Mouse (Mus musculus): ENCODE data around the gene Slc45a3.

Gene Slc45a3

GRCm38 (mm10) chr1:132000506-132000905 lies 37.7 kb downstream of the Slc45a3 start:
- DNase-seq, result no peak

- no peak for DNase-seq
These were observed 39.1 kb downstream of the Slc45a3 start for GRCm38 (mm10) chr1:132001880-132002330.

- DNase-seq, result no peak
These were observed 40.3 kb downstream of the Slc45a3 start for GRCm38 (mm10) chr1:132003111-132003510.

- DNase-seq, result no peak
These were observed 41.0 kb downstream of the Slc45a3 start for GRCm38 (mm10) chr1:132003817-132004216.

- DNase-seq, result no peak
These were observed 41.9 kb downstream of the Slc45a3 start for GRCm38 (mm10) chr1:132004574-132005180.

GRCm38 (mm10) chr1:132005466-132005865 lies 42.7 kb downstream of the Slc45a3 start:
- no peak for DNase-seq

- no peak for DNase-seq
These were observed 43.3 kb downstream of the Slc45a3 start for GRCm38 (mm10) chr1:132006046-132006445.

- DNase-seq, result no peak
These were observed 44.0 kb downstream of the Slc45a3 start for GRCm38 (mm10) chr1:132006721-132007120.

GRCm38 (mm10) chr1:132007282-132007815 lies 44.6 kb downstream of the Slc45a3 start, which contains the start of gene Elk4:
TSS of gene Elk4 (plus strand) at chr1:132007607.
- DNase-seq, result peak; percentile 87

- peak; percentile 86 for DNase-seq
These were observed 45.4 kb downstream of the Slc45a3 start for GRCm38 (mm10) chr1:132007828-132008827.

- no peak for DNase-seq
These were observed 46.3 kb downstream of the Slc45a3 start for GRCm38 (mm10) chr1:132008881-132009644.

GRCm38 (mm10) chr1:132010632-132011501 lies 48.1 kb downstream of the Slc45a3 start:
- DNase-seq, result no peak

GRCm38 (mm10) chr1:132011785-132012184 lies 49.0 kb downstream of the Slc45a3 start:
- DNase-seq, result no peak

- DNase-seq, result no peak
These were observed 50.1 kb downstream of the Slc45a3 start for GRCm38 (mm10) chr1:132012861-132013260.

- DNase-seq, result no peak
These were observed 52.0 kb downstream of the Slc45a3 start for GRCm38 (mm10) chr1:132014800-132015199.

- no peak for DNase-seq
These were observed 53.9 kb downstream of the Slc45a3 start for GRCm38 (mm10) chr1:132016691-132017090.

- DNase-seq, result no peak
These were observed 57.1 kb downstream of the Slc45a3 start for GRCm38 (mm10) chr1:132019876-132020275.

- no peak for DNase-seq
These were observed 59.3 kb downstream of the Slc45a3 start for GRCm38 (mm10) chr1:132022107-132022506.

GRCm38 (mm10) chr1:132026925-132027646 lies 64.3 kb downstream of the Slc45a3 start:
- no peak for DNase-seq

GRCm38 (mm10) chr1:132027978-132028377 lies 65.2 kb downstream of the Slc45a3 start:
- DNase-seq, result no peak

GRCm38 (mm10) chr1:132028413-132028812 lies 65.6 kb downstream of the Slc45a3 start:
- DNase-seq, result no peak
